Mouse (Mus musculus) hindbrain, embryonic 16.5 days (tissue): ENCODE measurements around the gene Syt11. TPM values are rescaled to one million over a fixed set of nuclear protein-coding genes. Genes with fewer than 3 reads are reported as not detected.
A peak's percentile ranks its signal among the peaks of the same experiment; 100 is the strongest.
"Not testable (repeated sequence)": the region's sequence is repeated elsewhere in the genome, so short reads cannot be mapped to it uniquely, and the experiment has no call there.

ENCODE experiments used
- ATAC-seq: fragments of 200-750 bp; cut with Nextera tagmentation; 2 replicates; pipeline ENCODE4 v1.8.0; 2017; ENCODE audit warnings: moderate TSS enrichment, moderate library complexity
- H3K27ac ChIP-seq: fragments of 300-500 bp; sonication (generic); 2 replicates; pipeline ENCODE4 v1.5.1; 2014; ENCODE audit warnings: low read depth, mild to moderate bottlenecking, control low read depth, low read length, moderate library complexity
- H3K27me3 ChIP-seq: fragments of 300-500 bp; sonication (generic); replicated peaks from 2 replicates; pipeline ENCODE4 v1.6.1; 2014; ENCODE audit warnings: low read length; ENCODE audit not compliant: control insufficient read depth, insufficient read depth
- H3K36me3 ChIP-seq: fragments of 300-500 bp; sonication (generic); 2 replicates; pipeline ENCODE4 v1.6.1; 2014; ENCODE audit warnings: mild to moderate bottlenecking, low read length, moderate library complexity, mixed read lengths; ENCODE audit not compliant: control insufficient read depth, insufficient read depth
- H3K4me1 ChIP-seq: fragments of 300-500 bp; sonication (generic); 2 replicates; pipeline ENCODE4 v1.6.1; 2014; ENCODE audit warnings: low read depth, low read length; ENCODE audit not compliant: control insufficient read depth, insufficient read depth
- H3K4me2 ChIP-seq: fragments of 300-500 bp; sonication (generic); 2 replicates; pipeline ENCODE4 v1.6.1; 2014; ENCODE audit warnings: mild to moderate bottlenecking, low read length, control low read depth, moderate library complexity
- H3K4me3 ChIP-seq: fragments of 300-500 bp; sonication (generic); 2 replicates; pipeline ENCODE4 v1.5.1; 2014; ENCODE audit warnings: mild to moderate bottlenecking, low read length, control low read depth, moderate library complexity
- H3K9ac ChIP-seq: fragments of 300-500 bp; sonication (generic); 2 replicates; pipeline ENCODE4 v1.6.1; 2014; ENCODE audit warnings: low read depth, mild to moderate bottlenecking, control low read depth, low read length, moderate library complexity
- H3K9me3 ChIP-seq: fragments of 300-500 bp; sonication (generic); 2 replicates; pipeline ENCODE4 v1.6.1; 2014; ENCODE audit warnings: mild to moderate bottlenecking, low read length, moderate library complexity; ENCODE audit not compliant: control insufficient read depth
- WGBS: fragments of 180-500 bp; shearing (Covaris S2); extraction: QIAGEN DNeasy Blood & Tissue Kit; methylation state at CpG from one replicate; pipeline ENCODE4 v1.1.7; 2014; 5-methylcytosine and 5-hydroxymethylcytosine counted together
- polyA plus RNA-seq: library from polyadenylated mRNA; unstranded; fragments of >200 nt; fragmentation: Nextera tagmentation; extraction: Ambion mirVana; gene quantifications from 2 replicates; pipeline ENCODE4 v1.2.1, GENCODE M21; 2015

Syt11 gene
- 249 and 257 TPM in 2 replicates for polyA plus RNA-seq

DNA sequence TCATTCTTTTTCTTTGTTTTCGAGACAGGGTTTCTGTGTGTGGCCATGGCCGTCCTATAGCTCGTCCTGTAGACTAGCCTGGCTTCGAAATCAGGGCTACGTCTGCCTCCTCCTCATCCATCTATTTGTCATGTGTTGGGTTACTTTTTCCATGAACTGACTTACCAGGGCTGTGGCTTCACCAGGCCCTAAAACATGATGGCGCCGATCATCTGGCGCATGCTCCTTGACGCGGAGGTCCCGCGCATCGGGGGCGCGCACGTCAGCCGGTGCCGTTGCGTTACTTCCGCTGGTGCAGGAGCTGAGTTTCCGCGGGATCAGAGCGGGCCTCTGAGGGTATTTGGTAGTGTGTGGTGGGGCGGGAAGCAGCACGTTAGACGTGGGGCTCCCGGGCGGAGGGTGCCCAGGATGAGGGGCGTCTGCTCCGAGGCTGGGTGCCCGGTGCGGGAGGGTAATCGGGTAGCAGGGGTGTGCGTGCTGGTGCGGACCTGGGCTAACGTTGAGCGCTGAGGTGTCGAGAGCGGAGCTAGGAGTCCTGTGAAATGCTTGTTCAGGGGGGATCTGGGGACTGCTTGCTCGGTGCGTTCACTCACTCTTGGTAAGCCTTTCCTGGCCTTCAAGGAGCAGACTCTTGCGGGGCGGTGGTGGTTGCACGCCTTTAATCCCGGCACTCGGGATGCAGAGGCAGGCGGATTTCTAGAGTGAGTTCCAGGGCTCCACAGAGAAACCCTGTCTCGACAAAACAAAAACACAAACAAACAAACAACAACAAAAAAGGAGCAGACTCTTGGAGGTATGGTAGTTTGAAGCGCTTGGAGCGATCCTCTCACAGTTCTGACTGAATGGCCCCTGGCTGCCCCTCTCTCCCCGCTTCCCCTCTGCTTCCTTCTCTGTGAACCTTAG lies at the start of gene Syt11:
Gene Syt11, minus strand, starts transcription at position 226 of the 903 bp plus-strand sequence.
- Histone ChIP-seq H3K9ac (peak within 1 kb of the TSS; percentile 51), H3K27ac (peak within 1 kb of the TSS; percentile 77), H3K4me2 (peak within 1 kb of the TSS; percentile 50), H3K4me3 (peak within 1 kb of the TSS; percentile 40)
- H3K36me3 ChIP-seq, H3K27me3 ChIP-seq, H3K4me1 ChIP-seq, H3K9me3 ChIP-seq: not testable (repeated sequence)
- peak; percentile 60 for ATAC-seq
- 5% methylated on average over 28 of the region's 51 CpGs for WGBS

DNA sequence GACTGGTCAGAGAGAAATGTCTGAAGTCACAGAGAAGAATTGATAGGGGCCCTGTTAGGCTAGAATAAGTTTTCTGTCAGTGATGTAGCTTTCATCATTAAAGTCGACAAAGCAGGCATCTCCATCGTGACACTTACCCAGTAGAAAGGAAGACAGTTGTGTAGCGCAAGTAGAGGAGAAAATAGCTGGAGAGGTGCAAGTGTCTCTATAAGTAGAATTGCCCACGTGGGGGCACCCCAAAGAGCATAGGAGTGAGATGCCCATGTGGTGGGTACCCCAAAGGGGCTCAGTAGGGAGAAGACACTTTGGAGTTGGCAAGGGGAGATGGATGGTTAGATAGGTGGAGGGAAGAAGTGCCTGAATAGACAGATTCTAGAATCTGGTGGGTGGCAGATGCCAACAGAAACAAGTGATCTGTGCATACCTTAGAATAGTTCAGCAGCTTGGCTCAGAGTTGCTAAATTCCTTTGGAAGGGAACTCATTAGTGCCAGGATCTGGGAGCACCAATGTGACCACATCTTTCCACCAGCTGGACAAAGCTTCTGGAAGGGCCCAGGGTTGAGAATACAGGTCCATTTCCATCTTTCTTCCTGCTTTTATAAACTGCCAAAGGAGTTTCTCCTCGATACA lies 29.1 kb upstream of the Syt11 start:
- Histone ChIP-seq H3K27me3 (no peaks in the 10 kb centered on the region), H3K4me2 (no peak overlapping the region), H3K27ac (no peak overlapping the region), H3K9ac (no peak overlapping the region), H3K36me3 (peaks cover 4% of the 10 kb centered on the region), H3K4me3 (no peak overlapping the region), H3K4me1 (no peaks in the 10 kb centered on the region), H3K9me3 (no peaks in the 10 kb centered on the region)
- 84% methylated on average over 5 of the region's 5 CpGs for WGBS
- no peak for ATAC-seq

DNA sequence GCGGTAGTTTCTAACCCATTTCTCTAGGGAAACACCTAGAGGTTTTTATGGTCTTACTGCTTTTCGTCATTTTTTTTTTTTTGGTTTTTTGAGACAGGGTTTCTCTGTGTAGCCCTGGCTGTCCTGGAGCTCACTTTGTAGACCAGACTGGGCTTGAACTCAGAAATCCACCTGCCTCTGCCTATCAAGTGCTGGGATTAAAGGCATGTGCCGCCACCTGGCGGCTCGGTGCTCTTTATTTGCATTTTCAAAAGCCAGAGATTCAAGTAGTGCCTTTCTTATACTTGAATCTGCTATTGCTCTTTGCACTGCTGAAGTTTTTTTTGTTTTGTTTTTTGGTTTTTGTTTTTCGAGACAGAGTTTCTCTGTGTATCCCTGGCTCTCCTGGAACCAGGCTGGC lies 22.5 kb upstream of the Syt11 start:
- not testable (repeated sequence) for H3K4me2 ChIP-seq, H3K27me3 ChIP-seq, H3K4me1 ChIP-seq, H3K9me3 ChIP-seq, H3K27ac ChIP-seq, H3K36me3 ChIP-seq, H3K4me3 ChIP-seq, H3K9ac ChIP-seq, ATAC-seq
- WGBS = 97% methylated on average over 6 of the region's 6 CpGs

DNA sequence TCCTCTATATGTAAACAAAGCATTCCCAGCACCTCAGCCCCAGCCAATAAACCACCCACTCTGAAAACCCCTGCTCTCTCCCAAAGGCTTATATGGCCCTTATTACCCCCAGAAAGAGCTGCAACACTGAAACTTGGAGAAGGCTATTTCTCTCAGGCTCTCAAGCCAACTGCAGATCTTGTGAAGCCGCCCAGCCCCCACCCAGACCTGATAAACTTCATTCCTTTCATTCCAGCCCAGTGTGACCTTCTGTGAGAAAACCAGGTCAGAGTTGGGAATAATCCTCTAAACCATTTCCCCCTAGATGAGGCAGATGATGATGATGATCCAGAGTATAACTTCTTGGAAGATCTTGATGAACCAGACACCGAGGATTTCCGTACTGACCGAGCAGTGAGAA lies 13.1 kb upstream of the Syt11 start:
- not testable (repeated sequence) for H3K4me1 ChIP-seq, H3K27ac ChIP-seq, H3K4me3 ChIP-seq, H3K36me3 ChIP-seq, H3K4me2 ChIP-seq, H3K9me3 ChIP-seq, H3K9ac ChIP-seq, ATAC-seq, H3K27me3 ChIP-seq
- no CpG with 5 or more reads among the region's 4 CpGs for WGBS

DNA sequence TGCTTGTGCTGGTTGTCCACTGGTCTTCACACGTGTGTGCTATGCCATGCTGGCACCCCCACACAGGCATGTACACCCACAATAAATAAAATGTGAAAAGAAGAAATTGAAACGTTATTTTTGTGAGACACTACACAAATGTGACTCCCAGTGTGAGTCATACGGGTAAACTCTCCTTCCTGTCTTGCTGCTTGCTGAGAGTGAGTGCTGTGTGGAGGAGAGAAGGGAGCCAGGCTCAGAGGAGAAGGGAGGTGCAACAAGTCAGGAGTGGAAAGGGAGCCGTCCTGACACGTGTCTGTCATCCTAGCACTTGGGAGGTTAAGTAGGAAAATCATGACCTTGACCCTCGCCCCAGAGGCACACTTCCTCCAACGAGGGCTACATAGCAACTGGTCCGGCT lies 11.8 kb upstream of the Syt11 start:
- H3K4me1 ChIP-seq, H3K4me3 ChIP-seq: not testable (repeated sequence)
- WGBS = no CpG with 5 or more reads among the region's 8 CpGs

DNA sequence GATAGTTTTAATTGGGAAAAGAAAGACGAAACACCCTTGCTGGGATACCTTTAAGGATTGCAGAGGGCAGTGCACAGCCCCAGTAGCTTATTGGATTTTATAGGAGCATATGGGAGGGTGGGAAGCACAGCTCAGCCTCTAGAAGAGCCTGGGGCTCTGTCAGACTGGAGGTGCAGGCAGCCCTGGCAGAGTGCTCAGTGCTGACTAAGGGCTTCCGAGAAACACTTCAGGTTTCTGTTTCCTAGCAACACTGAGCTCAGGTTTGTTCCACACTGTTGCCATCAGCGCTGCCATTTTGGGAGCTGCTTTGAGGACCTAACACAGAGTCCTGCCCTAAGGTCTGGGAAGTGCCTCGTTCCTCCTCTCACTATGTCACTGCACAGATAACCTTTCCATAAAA lies 11.4 kb upstream of the Syt11 start:
- not testable (repeated sequence) for H3K36me3 ChIP-seq, H3K9ac ChIP-seq, H3K27ac ChIP-seq, H3K4me2 ChIP-seq, H3K27me3 ChIP-seq, H3K9me3 ChIP-seq, H3K4me3 ChIP-seq, H3K4me1 ChIP-seq
- WGBS = 87% methylated on average over 1 of the region's 4 CpGs
- peak; percentile 48; the same call in 1 of the 2 replicates for ATAC-seq

More for the DNA sequence above, 11.8 kb upstream of the Syt11 start:
- H3K4me2 ChIP-seq, H3K9ac ChIP-seq, H3K9me3 ChIP-seq, H3K36me3 ChIP-seq, H3K27ac ChIP-seq, ATAC-seq, H3K27me3 ChIP-seq: not testable (repeated sequence)

DNA sequence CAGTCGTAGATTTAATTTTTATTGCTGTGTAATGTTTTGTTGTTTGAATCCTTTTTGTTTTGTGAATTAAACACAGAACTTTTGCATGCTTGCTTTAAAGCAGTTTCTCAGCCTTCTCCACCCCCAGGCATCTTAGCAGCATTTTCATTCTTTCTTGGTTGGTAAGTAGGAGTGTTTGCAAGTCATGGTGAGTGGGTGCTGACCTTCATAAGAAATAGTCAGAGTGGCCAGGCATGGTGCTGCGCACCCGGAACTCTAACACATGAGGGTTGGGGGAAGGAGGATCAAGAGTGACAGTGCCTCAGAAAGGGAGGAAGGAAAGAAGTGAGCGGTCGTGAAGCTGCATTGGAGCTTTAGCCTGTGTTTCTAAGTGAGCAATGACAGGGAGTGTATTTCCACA lies 9.9 kb upstream of the Syt11 start:
- 92% methylated on average over 5 of the region's 5 CpGs for WGBS
- peaks cover 4% of the 10 kb centered on the region for H3K36me3 ChIP-seq
- H3K4me2 ChIP-seq = no peak overlapping the region
- no peak overlapping the region for H3K9ac ChIP-seq
- H3K4me3 ChIP-seq = no peak overlapping the region
- no peaks in the 10 kb centered on the region for H3K27me3 ChIP-seq
- H3K27ac ChIP-seq = no peak overlapping the region
- no peaks in the 10 kb centered on the region for H3K4me1 ChIP-seq
- no peak for ATAC-seq
- no peaks in the 10 kb centered on the region for H3K9me3 ChIP-seq

DNA sequence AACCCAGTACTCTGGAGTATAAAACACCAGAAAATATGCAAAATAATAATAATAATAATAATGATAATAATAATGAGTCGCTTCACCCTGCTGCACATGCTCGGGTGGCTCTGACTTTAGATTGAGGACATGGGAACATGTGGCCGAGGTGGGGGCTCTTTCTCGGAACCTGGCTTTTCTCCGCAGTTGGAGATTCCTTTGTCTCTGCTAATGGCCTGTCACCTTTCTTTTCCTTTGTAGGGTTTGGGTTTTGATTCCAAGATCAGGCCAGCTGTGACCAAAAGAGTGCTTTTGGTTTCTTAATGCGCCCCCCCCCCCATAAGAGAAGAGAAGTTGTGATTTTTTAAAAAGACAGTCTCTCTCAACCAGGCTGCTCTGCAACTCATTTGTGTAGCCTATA lies 1.8 kb downstream of the Syt11 start:
- 84% methylated on average over 5 of the region's 6 CpGs for WGBS
- not testable (repeated sequence) for H3K27ac ChIP-seq, H3K4me2 ChIP-seq, H3K9ac ChIP-seq, H3K4me1 ChIP-seq, H3K27me3 ChIP-seq, H3K9me3 ChIP-seq, ATAC-seq, H3K4me3 ChIP-seq, H3K36me3 ChIP-seq

DNA sequence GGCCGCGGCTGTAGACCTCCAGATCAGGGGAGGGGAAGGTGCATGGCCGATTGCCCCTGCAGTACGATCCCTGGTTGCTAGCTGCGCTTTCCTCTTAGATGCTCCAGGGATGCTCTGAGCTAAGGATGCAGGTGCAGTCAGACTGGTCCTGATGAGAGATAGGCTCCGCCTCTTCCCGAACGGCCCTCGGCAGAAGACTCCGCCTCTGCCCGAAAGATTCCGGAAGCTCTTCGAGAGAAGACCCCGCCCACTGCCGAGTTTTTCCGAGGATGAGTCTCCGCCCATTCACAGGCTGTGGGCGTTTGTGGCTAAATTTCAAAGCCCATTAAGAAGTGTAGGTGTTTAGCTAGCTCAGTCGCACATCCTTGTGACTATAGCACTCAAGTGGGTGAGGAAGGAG lies 2.6 kb downstream of the Syt11 start:
- H3K9ac ChIP-seq = peak overlapping the region; percentile 41; the same call in 1 of the 2 replicates
- H3K4me3 ChIP-seq = peak overlapping the region; percentile 49
- H3K4me2 ChIP-seq = peak overlapping the region; percentile 43
- H3K4me1 ChIP-seq, H3K27ac ChIP-seq, H3K27me3 ChIP-seq, H3K9me3 ChIP-seq, H3K36me3 ChIP-seq: not testable (repeated sequence)
- peak; percentile 84 for ATAC-seq
- WGBS = 1% methylated on average over 14 of the region's 19 CpGs
